11 mouse cellular contexts compared by ENCODE assay signal in genomic region chr14:60451684-60452083, GRCm38 (mm10).
A peak's percentile ranks its signal among the peaks of the same experiment; 100 is the strongest.
DNase-seq lines count a peak whose midpoint lies in the region; ATAC-seq and TF ChIP-seq lines count a peak whose summit lies in the region.
"Had no signal": no experiment of that assay in that cellular context is flagged by ENCODE, and none has a peak within 500 bp of the region (broad histone marks: within the 10 kb centered on the region; RNA-seq: fewer than 3 reads in every experiment).

No protein-coding gene starts in this region.

- no peaks in the 10 kb centered on the region for H3K27me3 ChIP-seq in liver, postnatal 0 days (ENCODE audit: insufficient read depth, low read length)
- H3K27me3 ChIP-seq in liver, embryonic 11.5 days (replicated peaks; ENCODE audit: control insufficient read depth, insufficient read depth, low read length): no peaks in the 10 kb centered on the region
- H3K27me3 ChIP-seq: embryonic facial prominence, embryonic 15.5 days had no signal

- TF ChIP-seq CTCF in liver, postnatal 0 days (IDR thresholded peaks at IDR 0.05; ENCODE audit: low read depth): peak; percentile 46
- peak; percentile 51 for TF ChIP-seq CTCF in bone marrow, adult 2 months (IDR thresholded peaks at IDR 0.05; ENCODE audit: control insufficient read depth, insufficient read depth, low read length)

- no peak for ATAC-seq in liver, postnatal 0 days
- ATAC-seq in liver, embryonic 11.5 days (replicated peaks; ENCODE audit: low FRiP score): no peak
- ATAC-seq in monocyte, adult 5-6 weeks (replicated peaks; ENCODE audit: insufficient number of reproducible peaks, low FRiP score, low TSS enrichment, poor library complexity, severe bottlenecking): no peak

- no peak for TF ChIP-seq EP300 in liver, postnatal 0 days (IDR thresholded peaks at IDR 0.05; ENCODE audit: low read depth)

- H3K36me3 ChIP-seq in liver, postnatal 0 days (replicated peaks; ENCODE audit: insufficient read depth, low read length): no peaks in the 10 kb centered on the region
- H3K36me3 ChIP-seq in liver, embryonic 11.5 days (ENCODE audit: control insufficient read depth, insufficient read depth, low read length): no peaks in the 10 kb centered on the region
- H3K36me3 ChIP-seq: embryonic facial prominence, embryonic 15.5 days had no signal

- H3K4me3 ChIP-seq in liver, postnatal 0 days (ENCODE audit: low read depth, low read length): no peak overlapping the region
- H3K4me3 ChIP-seq in liver, embryonic 11.5 days (ENCODE audit: low read depth, low read length): no peak overlapping the region
- H3K4me3 ChIP-seq in bone marrow, adult 2 months (replicated peaks; ENCODE audit: control insufficient read depth, low read depth, low read length): no peak overlapping the region
- H3K4me3 ChIP-seq: embryonic facial prominence, embryonic 15.5 days had no signal

- no peaks in the 10 kb centered on the region for H3K4me1 ChIP-seq in liver, postnatal 0 days (ENCODE audit: insufficient read depth)
- H3K4me1 ChIP-seq in liver, embryonic 11.5 days (replicated peaks; ENCODE audit: control insufficient read depth, insufficient read depth, low read length): no peaks in the 10 kb centered on the region
- H3K4me1 ChIP-seq in bone marrow, adult 2 months (ENCODE audit: control insufficient read depth, insufficient read depth, low read length): no peaks in the 10 kb centered on the region; the same call in 1 of the 2 replicates
- H3K4me1 ChIP-seq: embryonic facial prominence, embryonic 15.5 days had no signal

- no peak overlapping the region for H3K9ac ChIP-seq in liver, postnatal 0 days (replicated peaks)
- no peak overlapping the region for H3K9ac ChIP-seq in liver, embryonic 11.5 days (ENCODE audit: low read depth, low read length)
- H3K9ac ChIP-seq: embryonic facial prominence, embryonic 15.5 days; hindbrain, embryonic 14.5 days had no signal

- H3K9me3 ChIP-seq in liver, postnatal 0 days (ENCODE audit: low read length): no peaks in the 10 kb centered on the region
- H3K9me3 ChIP-seq in liver, embryonic 11.5 days (ENCODE audit: control insufficient read depth, low read length): no peaks in the 10 kb centered on the region
- H3K9me3 ChIP-seq: embryonic facial prominence, embryonic 15.5 days had no signal

- no peak overlapping the region for H3K27ac ChIP-seq in liver, postnatal 0 days (ENCODE audit: low read depth)
- no peak overlapping the region for H3K27ac ChIP-seq in liver, embryonic 11.5 days (ENCODE audit: low read depth, low read length)
- H3K27ac ChIP-seq in bone marrow, adult 2 months (ENCODE audit: control insufficient read depth, insufficient read depth, low read depth, low read length, poor library complexity): no peak overlapping the region
- H3K27ac ChIP-seq: embryonic facial prominence, embryonic 15.5 days; hindbrain, embryonic 14.5 days had no signal

- TF ChIP-seq POLR2A in bone marrow, adult 2 months (IDR thresholded peaks at IDR 0.05; ENCODE audit: borderline replicate concordance, control insufficient read depth, low read depth, low read length): no peak

- no peak overlapping the region for H3K4me2 ChIP-seq in liver, postnatal 0 days (ENCODE audit: low read depth, low read length)
- H3K4me2 ChIP-seq in liver, embryonic 11.5 days: no peak overlapping the region
- H3K4me2 ChIP-seq: embryonic facial prominence, embryonic 15.5 days; heart, embryonic 11.5 days; hindbrain, embryonic 14.5 days had no signal

- DNase-seq in adrenal gland, postnatal 10 days: peak; percentile 17
- no peak for DNase-seq in adrenal gland, postnatal 4 days (ENCODE audit: low spot score in 2 of 2)
- peak; percentile 32 for DNase-seq in liver, postnatal 0 days
- no peak for DNase-seq in liver, embryonic 11.5 days (ENCODE audit: low spot score)
- DNase-seq in 416B (ENCODE audit: low read depth): peak; percentile 31
- DNase-seq in layer of hippocampus, postnatal 14 days (ENCODE audit: low spot score in 2 of 2): no peak

- 81% methylated on average over 7 of the region's 7 CpGs for WGBS in liver, postnatal 0 days (ENCODE audit: insufficient replicate concordance)
- 68% methylated on average over 7 of the region's 7 CpGs for WGBS in liver, embryonic 11.5 days
- 65% methylated on average over 7 of the region's 7 CpGs for WGBS in bone marrow, adult 2 months

Comparison
In these comparisons a context has a peak if more than half of its experiments do, and no peak if none do; other contexts are left out.
1. DNase-seq: peak in adrenal gland, postnatal 10 days (single experiment), liver, postnatal 0 days (single experiment) and 416B (single experiment); none in adrenal gland, postnatal 4 days (0 of 2), liver, embryonic 11.5 days (single experiment) and layer of hippocampus, postnatal 14 days (0 of 2).